ENCODE assay signal across 8 mouse cellular contexts in the genomic region with DNA sequence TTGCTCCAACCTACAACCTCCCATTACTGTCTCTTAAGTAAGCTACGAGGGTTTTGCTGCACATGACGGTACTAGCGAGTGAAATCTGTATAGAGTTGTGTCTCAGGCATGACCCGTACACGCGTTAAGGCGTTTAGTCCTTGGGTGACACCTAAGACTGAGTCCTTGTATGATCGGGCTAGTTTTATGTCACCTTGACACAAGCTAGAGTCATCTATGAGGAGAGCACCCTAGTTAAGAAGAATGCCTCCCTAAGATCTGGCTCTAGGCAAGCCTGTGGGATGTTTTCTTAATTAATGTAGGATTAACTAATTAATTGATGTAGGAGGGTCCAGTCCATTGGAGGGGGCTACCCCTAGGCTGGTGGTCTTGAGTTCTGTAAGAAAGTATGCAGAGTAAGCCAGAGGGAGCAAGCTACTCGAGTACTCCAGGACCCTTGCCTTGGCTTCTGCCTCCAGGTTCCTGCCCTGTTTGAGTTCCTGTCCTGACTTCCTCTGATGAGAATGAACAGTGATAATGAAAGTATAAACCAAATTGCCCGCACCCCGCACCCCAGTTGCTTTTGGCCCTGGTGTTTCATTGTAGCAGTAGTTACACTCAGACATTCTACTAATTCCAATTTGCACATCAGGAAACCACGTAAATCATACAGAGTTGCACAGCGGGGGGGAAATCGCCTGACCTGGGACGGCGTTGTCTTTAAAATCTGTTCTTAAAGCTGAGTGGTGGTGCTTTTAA. TPM values are rescaled to one million over a fixed set of nuclear protein-coding genes. Genes with fewer than 3 reads are reported as not detected.
DNase-seq lines count a peak whose midpoint lies in the region; ATAC-seq and TF ChIP-seq lines count a peak whose summit lies in the region.

No protein-coding gene starts in this region.

- H3K4me3 ChIP-seq in ES-E14 (ENCODE audit: insufficient read depth in 1 of 2, low read depth in 1 of 2, low read length in 2 of 2, poor library complexity in 1 of 2, severe bottlenecking in 1 of 2) = peak overlapping the region; percentile 42 to 65; a peak in 3 of 4 replicates
- peak overlapping the region; percentile 99 for H3K4me3 ChIP-seq in intestine, postnatal 0 days (ENCODE audit: low read depth, low read length)
- H3K4me3 ChIP-seq in neural tube, embryonic 13.5 days = peak overlapping the region; percentile 100

- in situ Hi-C loops in ES-E14 (cut with MboI; ENCODE audit: low sequenced_read_pairs in 2 of 2, unreplicated experiment in 2 of 2) = no loop called here

- peak overlapping the region; percentile 89 for H3K4me2 ChIP-seq in intestine, postnatal 0 days (replicated peaks; ENCODE audit: low read depth)
- H3K4me2 ChIP-seq in neural tube, embryonic 13.5 days = peak overlapping the region; percentile 76

- no peaks in the 10 kb centered on the region for H3K9me3 ChIP-seq in ES-E14 (ENCODE audit: control insufficient read depth, insufficient read depth, low read depth, low read length)
- no peaks in the 10 kb centered on the region for H3K9me3 ChIP-seq in intestine, postnatal 0 days (ENCODE audit: control insufficient read depth)
- H3K9me3 ChIP-seq in neural tube, embryonic 13.5 days = no peaks in the 10 kb centered on the region

- peaks cover 4 to 5% of the 10 kb centered on the region in 2 experiments; a peak in 1 of 4 replicates for H3K4me1 ChIP-seq in ES-E14 (ENCODE audit: control insufficient read depth in 2 of 2, insufficient read depth in 2 of 2, low read length in 2 of 2, poor library complexity in 1 of 2)
- H3K4me1 ChIP-seq in intestine, postnatal 0 days (replicated peaks; ENCODE audit: control insufficient read depth, insufficient read depth, low read length) = peaks cover 5% of the 10 kb centered on the region; the same call in 1 of the 2 replicates
- H3K4me1 ChIP-seq in neural tube, embryonic 13.5 days (replicated peaks) = peaks cover 20% of the 10 kb centered on the region

- H3K27me3 ChIP-seq in intestine, postnatal 0 days (replicated peaks; ENCODE audit: control insufficient read depth, insufficient read depth, low read length) = no peaks in the 10 kb centered on the region
- no peaks in the 10 kb centered on the region for H3K27me3 ChIP-seq in neural tube, embryonic 13.5 days

- no peak for TF ChIP-seq CTCF in intestine, postnatal 0 days (IDR thresholded peaks at IDR 0.05; ENCODE audit: low read depth)

- H3K36me3 ChIP-seq in ES-E14 (ENCODE audit: control insufficient read depth, insufficient read depth, low read length, poor library complexity, severe bottlenecking) = peaks cover 2% of the 10 kb centered on the region; the same call in 1 of the 2 replicates
- no peaks in the 10 kb centered on the region for H3K36me3 ChIP-seq in intestine, postnatal 0 days (ENCODE audit: control insufficient read depth, insufficient read depth)
- no peaks in the 10 kb centered on the region for H3K36me3 ChIP-seq in neural tube, embryonic 13.5 days

- peak overlapping the region; percentile 54; the same call in 1 of the 2 replicates for H3K9ac ChIP-seq in ES-E14 (ENCODE audit: insufficient read depth, low read depth, low read length, poor library complexity, severe bottlenecking)
- no peak overlapping the region for H3K9ac ChIP-seq in intestine, postnatal 0 days (ENCODE audit: low read depth, low read length)
- peak overlapping the region; percentile 55 for H3K9ac ChIP-seq in neural tube, embryonic 13.5 days

- 19% methylated on average over 16 of the region's 16 CpGs for WGBS in intestine, postnatal 0 days
- WGBS in neural tube, embryonic 13.5 days = 17% methylated on average over 16 of the region's 16 CpGs

- H3K27ac ChIP-seq in ES-E14 (ENCODE audit: insufficient read depth, low read depth, low read length, poor library complexity, severe bottlenecking) = no peak overlapping the region
- H3K27ac ChIP-seq in intestine, postnatal 0 days (ENCODE audit: low read depth, low read length) = no peak overlapping the region
- no peak overlapping the region for H3K27ac ChIP-seq in neural tube, embryonic 13.5 days (replicated peaks)

- DNase-seq in 3134 (ENCODE audit: extremely low read depth, insufficient read length, low spot score) (peak; percentile 58), ES-E14 (ENCODE audit: low read depth, low spot score) (peak; percentile 29)
- DNase-seq in cerebellum, adult 9-11 months = peak; percentile 40
- DNase-seq in heart, adult 18-20 months = peak; percentile 41 to 67
- DNase-seq in lung, adult 18-20 months = peak; percentile 24
- no peak for DNase-seq in right cerebral cortex, postnatal 14 days

- ATAC-seq in intestine, postnatal 0 days = peak; percentile 32; the same call in 1 of the 2 replicates
- peak; percentile 36 for ATAC-seq in neural tube, embryonic 13.5 days (ENCODE audit: low read depth)

TF ChIP-seq in ES-E14, 5 proteins besides CTCF, POLR2A, EP300 and RAD21:
- TF ChIP-seq CHD2 (IDR thresholded peaks at IDR 0.05; ENCODE audit: low read depth, low read length) = no peak
- no peak for TF ChIP-seq ZNF384 (IDR thresholded peaks at IDR 0.05; ENCODE audit: low read depth, low read length)
- TF ChIP-seq ZC3H11A (IDR thresholded peaks at IDR 0.05; ENCODE audit: borderline replicate concordance, low read depth, low read length) = no peak
- no peak for TF ChIP-seq HCFC1 (IDR thresholded peaks at IDR 0.05; ENCODE audit: borderline replicate concordance, insufficient read depth, low read length)
- no peak for TF ChIP-seq MAFK (IDR thresholded peaks at IDR 0.05; ENCODE audit: insufficient read depth, low read depth, low read length)

RNA-seq across cellular contexts. Expression of a gene that starts 0.9 kb away (rescaled TPM):
- 67.2 and 71.0 TPM in 2 replicates for total RNA-seq in ES-E14 (2012; rRNA removed)
- total RNA-seq in heart, adult 18-20 months (2021) = 10 to 100 TPM; 16.5 to 18.9 TPM
- 13.2 and 14.4 TPM in 2 replicates for polyA plus RNA-seq in intestine, postnatal 0 days (2015; fragmentation: Nextera tagmentation; extraction: Ambion mirVana)
- polyA plus RNA-seq in neural tube, embryonic 13.5 days (2015; fragmentation: Nextera tagmentation; extraction: Ambion mirVana) = 30.9 and 31.1 TPM in 2 replicates
